ENCODE assay signal across 20 mouse cellular contexts in the genomic region with DNA sequence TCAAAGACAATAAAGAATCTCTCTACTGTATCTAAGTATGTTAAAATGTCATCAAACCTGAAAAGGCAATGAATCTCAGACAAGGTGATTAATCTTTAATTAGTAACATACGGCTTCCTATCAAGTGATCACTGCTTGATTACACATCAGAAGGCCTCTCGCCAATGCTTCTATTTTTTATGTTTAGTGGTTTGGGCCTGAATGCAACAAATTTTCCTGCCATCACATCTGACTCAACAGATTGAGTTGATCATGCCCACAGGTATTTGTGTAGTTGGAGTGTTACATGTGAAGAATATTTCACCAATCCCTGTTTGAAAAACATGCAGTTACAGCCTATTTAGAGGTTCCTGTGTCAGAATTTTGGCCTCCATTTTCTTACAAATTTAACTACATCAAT.
DNase-seq lines count a peak whose midpoint lies in the region; ATAC-seq and TF ChIP-seq lines count a peak whose summit lies in the region.
"Had no signal": no experiment of that assay in that cellular context is flagged by ENCODE, and none has a peak within 500 bp of the region (broad histone marks: within the 10 kb centered on the region; RNA-seq: fewer than 3 reads in every experiment).

No protein-coding gene starts in this region.

- no peak overlapping the region for H3K4me2 ChIP-seq in heart, postnatal 0 days (ENCODE audit: low read depth, low read length)
- H3K4me2 ChIP-seq: embryonic facial prominence, embryonic 12.5 days; forebrain, embryonic 13.5 days; forebrain, embryonic 15.5 days had no signal

- H3K27me3 ChIP-seq in heart, postnatal 0 days (ENCODE audit: control insufficient read depth, insufficient read depth, low read length) = no peaks in the 10 kb centered on the region
- H3K27me3 ChIP-seq: embryonic facial prominence, embryonic 12.5 days; forebrain, embryonic 13.5 days; forebrain, embryonic 15.5 days; Patski had no signal

- no peak for TF ChIP-seq POLR2A in embryonic fibroblast, embryonic 13.5 days (IDR thresholded peaks at IDR 0.05; ENCODE audit: low read depth, low read length)

- no peak for TF ChIP-seq CTCF in heart, postnatal 0 days (IDR thresholded peaks at IDR 0.05; ENCODE audit: low read depth)
- no peak for TF ChIP-seq CTCF in embryonic fibroblast, embryonic 13.5 days (IDR thresholded peaks at IDR 0.05; ENCODE audit: borderline replicate concordance, insufficient read depth, low read length)

- no peaks in the 10 kb centered on the region for H3K9me3 ChIP-seq in heart, postnatal 0 days (replicated peaks; ENCODE audit: control insufficient read depth, low read length)
- H3K9me3 ChIP-seq: embryonic facial prominence, embryonic 10.5 days; embryonic facial prominence, embryonic 12.5 days; forebrain, embryonic 13.5 days; forebrain, embryonic 15.5 days had no signal

- ATAC-seq in heart, postnatal 0 days (ENCODE audit: insufficient read depth, low read depth) = no peak
- ATAC-seq: activated CD4-positive, CD25-positive, alpha-beta regulatory T cell, adult 4 months; forebrain, embryonic 13.5 days; forebrain, embryonic 15.5 days; forebrain, postnatal 0 days had no signal

- DNase-seq in heart, postnatal 0 days (ENCODE audit: low spot score) = no peak
- DNase-seq in heart, postnatal 25 days (ENCODE audit: low spot score) = no peak
- DNase-seq in cerebellum, postnatal 25 days = no peak
- DNase-seq in frontal cortex, postnatal 10 days (ENCODE audit: low spot score in 2 of 2) = no peak
- DNase-seq: adrenal gland, adult 8-10 months; adrenal gland, postnatal 14 days; adrenal gland, postnatal 36 days; cerebellum, adult 11-12 months; cerebellum, adult 2 months; cerebellum, adult 9-11 months; cerebellum, postnatal 14 days; forebrain, postnatal 0 days had no signal

- H3K27ac ChIP-seq in heart, postnatal 0 days (ENCODE audit: low read depth) = peak overlapping the region; percentile 53; the same call in 1 of the 2 replicates
- H3K27ac ChIP-seq in embryonic fibroblast, embryonic 13.5 days (ENCODE audit: insufficient read depth, low read length) = peak overlapping the region; percentile 99; the same call in 1 of the 2 replicates
- H3K27ac ChIP-seq: embryonic facial prominence, embryonic 10.5 days; embryonic facial prominence, embryonic 12.5 days; forebrain, embryonic 13.5 days; forebrain, embryonic 15.5 days had no signal

- H3K4me1 ChIP-seq in heart, postnatal 0 days (ENCODE audit: control insufficient read depth, insufficient read depth) = no peaks in the 10 kb centered on the region
- H3K4me1 ChIP-seq in embryonic fibroblast, embryonic 13.5 days (ENCODE audit: control insufficient read depth, insufficient read depth, low read length) = peaks cover 8% of the 10 kb centered on the region
- H3K4me1 ChIP-seq: embryonic facial prominence, embryonic 10.5 days; embryonic facial prominence, embryonic 12.5 days; forebrain, embryonic 13.5 days; forebrain, embryonic 15.5 days had no signal

- no peaks in the 10 kb centered on the region; the same call in 1 of the 2 replicates for H3K36me3 ChIP-seq in heart, postnatal 0 days (replicated peaks; ENCODE audit: control insufficient read depth, insufficient read depth, low read length)
- H3K36me3 ChIP-seq: embryonic facial prominence, embryonic 10.5 days; embryonic facial prominence, embryonic 12.5 days; forebrain, embryonic 15.5 days had no signal

- H3K9ac ChIP-seq in heart, postnatal 0 days (replicated peaks; ENCODE audit: low read depth, low read length) = no peak overlapping the region
- H3K9ac ChIP-seq: embryonic facial prominence, embryonic 12.5 days; forebrain, embryonic 13.5 days; forebrain, embryonic 15.5 days; forebrain, postnatal 0 days had no signal

- WGBS in heart, postnatal 0 days = 85% methylated on average over 2 of the region's 2 CpGs

- no peak overlapping the region for H3K4me3 ChIP-seq in heart, postnatal 0 days (ENCODE audit: low read depth, low read length)
- no peak overlapping the region for H3K4me3 ChIP-seq in embryonic fibroblast, embryonic 13.5 days (ENCODE audit: insufficient read depth, low read length)
- H3K4me3 ChIP-seq: embryonic facial prominence, embryonic 10.5 days; embryonic facial prominence, embryonic 12.5 days; erythroblast, embryonic 14.5 days; forebrain, embryonic 13.5 days; forebrain, embryonic 15.5 days had no signal

- no peak for TF ChIP-seq EP300 in heart, postnatal 0 days (IDR thresholded peaks at IDR 0.05; ENCODE audit: low read depth)

- intact Hi-C loops in heart, postnatal 25 days (cut with DNase I) = loop anchor here (5.0 kb wide), 1 partner anchor 36 kb away; no protein-coding TSS in a partner anchor
